Mouse (Mus musculus): ENCODE measurements at regions not wholly inside any gene's neighbourhood (a gene's known extent, or its start where the extent isn't known, plus 50 kb on each side); places are given as distances from the start of the nearest gene placed in this dataset.

- no peak overlapping the region for H3K4me2 ChIP-seq
- H3K9me3 ChIP-seq: no peaks in the 10 kb centered on the region
- ATAC-seq (ENCODE audit: insufficient number of reproducible peaks, low FRiP score, low TSS enrichment, low read depth): no peak
- 58% methylated on average over 8 of the region's 8 CpGs for WGBS
- H3K4me1 ChIP-seq: no peaks in the 10 kb centered on the region; the same call in 1 of the 2 replicates
- no peak overlapping the region for H3K9ac ChIP-seq
- no peak overlapping the region for H3K4me3 ChIP-seq
- H3K27me3 ChIP-seq: no peaks in the 10 kb centered on the region
- no peak overlapping the region for H3K27ac ChIP-seq
- no peaks in the 10 kb centered on the region for H3K36me3 ChIP-seq
These were observed 62.2 kb upstream of the Teddm2 start for GRCm38 (mm10) chr1:153962161-153962720.

GRCm38 (mm10) chr1:153963744-153964342 lies 63.8 kb upstream of the Teddm2 start:
- peak; percentile 40; the same call in 1 of the 2 replicates for ATAC-seq (ENCODE audit: insufficient number of reproducible peaks, low FRiP score, low TSS enrichment, low read depth)
- 41% methylated on average over 9 of the region's 9 CpGs for WGBS
- no peak overlapping the region for H3K9ac ChIP-seq
- no peaks in the 10 kb centered on the region for H3K9me3 ChIP-seq
- no peak overlapping the region for H3K4me2 ChIP-seq
- H3K27ac ChIP-seq: peak overlapping the region; percentile 1; the same call in 1 of the 2 replicates
- no peak overlapping the region for H3K4me3 ChIP-seq
- H3K36me3 ChIP-seq: no peaks in the 10 kb centered on the region
- no peaks in the 10 kb centered on the region for H3K27me3 ChIP-seq
- H3K4me1 ChIP-seq: no peaks in the 10 kb centered on the region; the same call in 1 of the 2 replicates

GRCm38 (mm10) chr1:153969401-153969800 lies 69.4 kb upstream of the Teddm2 start:
- Histone ChIP-seq H3K27ac (no peak overlapping the region), H3K4me3 (no peak overlapping the region), H3K9ac (no peak overlapping the region), H3K4me1 (no peaks in the 10 kb centered on the region), H3K4me2 (no peak overlapping the region), H3K9me3 (no peaks in the 10 kb centered on the region), H3K36me3 (no peaks in the 10 kb centered on the region), H3K27me3 (no peaks in the 10 kb centered on the region)
- ATAC-seq (ENCODE audit: insufficient number of reproducible peaks, low FRiP score, low TSS enrichment, low read depth): no peak
- 81% methylated on average over 4 of the region's 4 CpGs for WGBS

- H3K4me3 ChIP-seq: no peak overlapping the region
These were observed 74.3 kb upstream of the Teddm2 start for GRCm38 (mm10) chr1:153974300-153974699.

DNA sequence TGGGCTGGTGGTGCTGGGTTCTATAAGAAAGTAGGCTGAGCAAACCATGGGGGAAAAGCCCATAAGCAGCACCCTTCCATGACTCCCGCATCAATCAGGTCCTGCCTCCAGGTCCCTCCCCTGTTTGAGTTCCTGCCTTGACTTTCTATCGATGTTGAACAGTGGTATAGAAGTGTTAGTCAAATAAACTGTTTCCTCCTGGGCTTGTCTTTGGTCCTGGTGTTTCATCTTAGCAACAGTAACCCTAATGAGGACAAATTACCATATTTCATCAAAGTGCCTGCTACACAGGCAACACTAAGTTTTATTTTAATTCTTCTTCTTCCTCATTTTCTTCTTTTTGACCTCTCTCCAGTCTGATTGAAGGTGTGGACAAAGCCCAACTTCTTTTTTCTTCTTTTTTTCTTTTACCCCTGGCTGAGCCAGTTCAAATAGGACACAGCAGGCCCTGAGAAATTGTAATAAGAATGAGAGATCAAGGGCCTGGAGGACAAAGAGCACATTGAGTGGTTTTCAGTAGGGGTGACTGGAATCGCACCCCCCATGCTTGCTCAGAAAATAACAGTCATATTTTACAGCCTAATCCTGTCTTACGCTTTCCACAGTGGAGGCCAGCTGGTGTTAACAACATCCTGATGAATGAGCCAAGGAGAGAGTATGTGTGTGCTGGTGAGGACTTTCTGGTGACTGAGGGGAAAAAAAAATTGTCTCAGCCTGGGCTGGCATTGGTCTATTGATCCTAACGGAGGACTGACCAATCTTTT lies 78.1 kb upstream of the Teddm2 start:
- Histone ChIP-seq H3K36me3 (no peaks in the 10 kb centered on the region), H3K9ac (no peak overlapping the region), H3K4me1 (peaks cover 8% of the 10 kb centered on the region), H3K27ac (no peak overlapping the region), H3K4me2 (no peak overlapping the region), H3K4me3 (no peak overlapping the region), H3K9me3 (no peaks in the 10 kb centered on the region), H3K27me3 (no peaks in the 10 kb centered on the region)
- 50% methylated on average over 5 of the region's 5 CpGs for WGBS
- no peak for ATAC-seq (ENCODE audit: insufficient number of reproducible peaks, low FRiP score, low TSS enrichment, low read depth)

More at GRCm38 (mm10) chr1:153974300-153974699, 74.3 kb upstream of the Teddm2 start:
- Histone ChIP-seq H3K36me3 (no peaks in the 10 kb centered on the region), H3K9me3 (no peaks in the 10 kb centered on the region), H3K4me1 (peaks cover 4% of the 10 kb centered on the region; the same call in 1 of the 2 replicates), H3K27me3 (no peaks in the 10 kb centered on the region), H3K27ac (0 out of 2 replicates have a peak overlapping the region, but pooled peaks have one; percentile 7), H3K9ac (no peak overlapping the region), H3K4me2 (no peak overlapping the region)
- ATAC-seq (ENCODE audit: insufficient number of reproducible peaks, low FRiP score, low TSS enrichment, low read depth): no peak
- 37% methylated on average over 1 of the region's 1 CpGs for WGBS

DNA sequence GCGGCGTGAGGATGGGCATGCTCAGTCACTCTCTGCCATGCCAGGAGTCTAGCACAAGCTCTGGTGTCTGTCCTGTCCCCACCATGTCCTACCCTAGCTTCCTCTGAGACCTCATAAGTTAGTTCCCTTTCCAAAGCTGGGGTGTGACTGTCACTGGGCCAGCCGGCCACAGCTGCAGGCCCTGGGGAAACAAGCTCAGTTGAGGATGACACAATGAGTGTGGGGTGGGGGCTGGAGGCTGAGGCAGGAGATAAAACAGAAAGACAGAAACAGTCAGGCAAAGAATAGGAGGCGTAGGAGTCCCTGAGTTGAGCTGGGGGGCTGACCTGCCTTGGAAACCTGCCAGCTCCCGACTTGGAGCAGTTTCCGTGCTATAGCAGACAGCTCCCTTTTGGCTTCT lies 80.9 kb upstream of the Teddm2 start:
- H3K27me3 ChIP-seq: no peaks in the 10 kb centered on the region
- peaks cover 8% of the 10 kb centered on the region for H3K4me1 ChIP-seq
- H3K9ac ChIP-seq: no peak overlapping the region
- H3K4me2 ChIP-seq: no peak overlapping the region
- 58% methylated on average over 6 of the region's 6 CpGs for WGBS
- no peaks in the 10 kb centered on the region for H3K36me3 ChIP-seq
- H3K4me3 ChIP-seq: no peak overlapping the region
- H3K9me3 ChIP-seq: no peaks in the 10 kb centered on the region
- H3K27ac ChIP-seq: no peak overlapping the region
- ATAC-seq (ENCODE audit: insufficient number of reproducible peaks, low FRiP score, low TSS enrichment, low read depth): no peak

DNA sequence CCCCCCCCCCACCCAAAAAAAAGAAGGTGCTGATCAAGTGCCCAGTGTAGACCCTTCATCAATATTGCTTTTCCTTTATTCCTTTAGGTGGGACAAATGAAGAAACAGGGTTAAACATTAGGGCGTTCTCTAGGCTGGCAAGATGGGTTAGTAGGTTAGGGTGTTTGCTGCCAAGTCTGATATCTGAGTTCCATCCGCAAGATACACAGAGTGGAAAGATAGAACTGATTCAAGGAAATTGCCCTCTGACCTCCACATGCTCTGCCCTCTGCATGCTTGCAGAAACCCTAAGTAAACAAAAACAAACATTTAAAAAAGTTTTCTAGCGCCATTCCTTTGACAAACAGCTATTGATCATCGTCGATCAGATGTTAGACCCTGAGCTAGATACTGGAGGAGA lies 85.6 kb upstream of the Teddm2 start:
- no peaks in the 10 kb centered on the region for H3K27me3 ChIP-seq
- peaks cover 4% of the 10 kb centered on the region; the same call in 1 of the 2 replicates for H3K4me1 ChIP-seq
- no peaks in the 10 kb centered on the region for H3K36me3 ChIP-seq
- no peak overlapping the region for H3K27ac ChIP-seq
- H3K9ac ChIP-seq: no peak overlapping the region
- no peaks in the 10 kb centered on the region for H3K9me3 ChIP-seq
- no peak for ATAC-seq (ENCODE audit: insufficient number of reproducible peaks, low FRiP score, low TSS enrichment, low read depth)
- 93% methylated on average over 5 of the region's 5 CpGs for WGBS
- no peak overlapping the region for H3K4me2 ChIP-seq
- H3K4me3 ChIP-seq: no peak overlapping the region

- H3K4me2 ChIP-seq: no peak overlapping the region
- 67% methylated on average over 6 of the region's 6 CpGs for WGBS
These were observed 86.6 kb upstream of the Teddm2 start for GRCm38 (mm10) chr1:153986632-153987031.

DNA sequence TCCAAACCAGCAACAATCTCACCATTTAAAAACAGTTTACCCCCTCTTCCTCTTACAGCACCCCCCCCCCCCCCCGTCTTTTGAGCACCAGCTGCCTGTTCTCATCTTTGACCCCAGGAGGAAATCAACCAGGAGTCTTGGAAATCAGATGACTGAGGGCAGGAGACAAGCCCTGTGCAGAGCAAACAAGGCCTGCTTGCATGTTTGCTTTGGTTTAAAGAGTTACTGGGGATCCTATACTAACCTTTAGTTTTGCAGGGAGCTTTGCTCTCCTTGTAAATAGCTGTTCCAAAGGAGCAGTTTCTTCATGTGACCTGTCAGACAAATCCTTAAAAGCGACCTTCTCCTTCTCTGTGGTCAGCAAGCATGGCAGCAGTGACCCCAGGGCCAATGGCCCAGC lies 88.3 kb upstream of the Teddm2 start:
- Histone ChIP-seq H3K4me2 (no peak overlapping the region), H3K36me3 (no peaks in the 10 kb centered on the region), H3K4me3 (no peak overlapping the region), H3K4me1 (no peaks in the 10 kb centered on the region), H3K27me3 (no peaks in the 10 kb centered on the region), H3K9me3 (no peaks in the 10 kb centered on the region), H3K27ac (no peak overlapping the region), H3K9ac (no peak overlapping the region)
- ATAC-seq (ENCODE audit: insufficient number of reproducible peaks, low FRiP score, low TSS enrichment, low read depth): no peak
- 58% methylated on average over 2 of the region's 2 CpGs for WGBS

More at GRCm38 (mm10) chr1:153986632-153987031, 86.6 kb upstream of the Teddm2 start:
- no peak for ATAC-seq (ENCODE audit: insufficient number of reproducible peaks, low FRiP score, low TSS enrichment, low read depth)
- Histone ChIP-seq H3K4me3 (no peak overlapping the region), H3K4me1 (no peaks in the 10 kb centered on the region), H3K36me3 (no peaks in the 10 kb centered on the region), H3K9me3 (no peaks in the 10 kb centered on the region), H3K27me3 (no peaks in the 10 kb centered on the region), H3K27ac (no peak overlapping the region), H3K9ac (no peak overlapping the region)

DNA sequence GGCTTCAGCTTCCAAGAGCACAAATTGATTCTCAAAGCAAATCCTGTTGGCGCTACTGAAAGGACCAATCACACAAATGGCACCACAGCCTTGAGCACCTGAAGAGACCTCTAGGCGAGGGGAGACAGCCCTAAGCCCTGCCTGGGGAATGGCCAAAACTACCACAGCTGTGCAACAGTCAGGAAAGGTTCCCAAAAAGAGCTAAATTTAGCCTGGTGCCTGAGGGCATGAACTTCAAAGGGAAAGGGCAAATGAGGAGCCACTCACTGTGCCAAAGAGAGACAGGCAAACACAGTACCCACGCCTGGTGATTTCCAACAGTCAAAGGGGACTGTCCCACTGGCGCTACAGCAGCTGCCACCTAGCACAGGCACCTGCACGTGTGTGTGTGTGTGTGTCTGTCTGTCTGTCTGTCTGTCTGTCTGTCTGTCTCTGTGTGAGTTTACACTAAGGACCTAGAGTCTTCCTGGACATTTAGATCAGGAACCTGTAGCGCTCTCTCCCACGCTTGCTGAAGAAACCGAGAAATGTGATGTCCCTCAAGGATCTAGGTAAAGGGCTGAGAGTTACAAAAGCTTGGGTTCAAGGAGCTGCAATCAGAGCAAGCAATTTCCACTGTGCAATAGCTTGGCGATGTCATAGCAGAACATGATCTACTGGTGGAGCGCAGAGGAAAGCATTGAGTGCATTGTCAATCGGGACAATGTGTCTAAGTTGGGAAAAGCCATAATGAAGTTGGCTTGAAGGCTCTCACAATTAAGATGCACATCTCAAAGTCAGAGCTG lies 90.8 kb upstream of the Teddm2 start:
- Histone ChIP-seq H3K4me3 (no peak overlapping the region), H3K36me3 (no peaks in the 10 kb centered on the region), H3K4me2 (no peak overlapping the region), H3K27ac (no peak overlapping the region), H3K4me1 (no peaks in the 10 kb centered on the region), H3K27me3 (no peaks in the 10 kb centered on the region), H3K9ac (no peak overlapping the region), H3K9me3 (no peaks in the 10 kb centered on the region)
- WGBS: 82% methylated on average over 11 of the region's 11 CpGs
- ATAC-seq (ENCODE audit: insufficient number of reproducible peaks, low FRiP score, low TSS enrichment, low read depth): no peak

GRCm38 (mm10) chr1:153992466-153992865 lies 92.4 kb upstream of the Teddm2 start:
- no peak for ATAC-seq (ENCODE audit: insufficient number of reproducible peaks, low FRiP score, low TSS enrichment, low read depth)
- H3K27me3 ChIP-seq: no peaks in the 10 kb centered on the region
- no peak overlapping the region for H3K27ac ChIP-seq
- H3K4me1 ChIP-seq: no peaks in the 10 kb centered on the region
- WGBS: 75% methylated on average over 3 of the region's 3 CpGs
- no peak overlapping the region for H3K4me3 ChIP-seq
- H3K36me3 ChIP-seq: no peaks in the 10 kb centered on the region
- no peak overlapping the region for H3K9ac ChIP-seq
- H3K9me3 ChIP-seq: no peaks in the 10 kb centered on the region
- no peak overlapping the region for H3K4me2 ChIP-seq

All from limb, embryonic 15.5 days (tissue).